Mouse (Mus musculus) megakaryocyte-erythroid progenitor cell, adult 5-6 weeks (primary cell): ENCODE results near the gene Tpi1. TPM values are rescaled to one million over a fixed set of nuclear protein-coding genes. Genes with fewer than 3 reads are reported as not detected.
"Not testable (repeated sequence)": the region's sequence is repeated elsewhere in the genome, so short reads cannot be mapped to it uniquely, and the experiment has no call there.

Experiments used
- ATAC-seq: replicated peaks from 2 replicates; pipeline ENCODE4 v1.8.0; 2016; ENCODE audit warnings: mild to moderate bottlenecking, inconsistent platforms; ENCODE audit not compliant: severe bottlenecking, poor library complexity, low FRiP score, low TSS enrichment
- total RNA-seq, 2 experiments: library from RNA; stranded (forward) in 1 of 2; stranded (reverse) in 1 of 2; fragments of 200-1000, 215-1000 nt in 1 of 2; fragments of >200 nt in 1 of 2; fragmentation: Nextera tagmentation in 1 of 2; gene quantifications; 2 replicates each; pipeline ENCODE4 v1.2.3; 2014 to 2017

The Tpi1 gene
- total RNA-seq, 2 experiments from 2014 or later: 179 to 264 TPM

- not testable (repeated sequence) for ATAC-seq
Observed at GRCm38 (mm10) chr6:124810566-124811402, 3.3 kb downstream of the Tpi1 start.

- no peak for ATAC-seq
Observed at GRCm38 (mm10) chr6:124809775-124810538, 4.1 kb downstream of the Tpi1 start.

- ATAC-seq: peak; percentile 14
Observed at GRCm38 (mm10) chr6:124809052-124809774, 4.9 kb downstream of the Tpi1 start.

- peak; percentile 29 for ATAC-seq
Observed at GRCm38 (mm10) chr6:124808358-124809012, 5.6 kb downstream of the Tpi1 start, which contains the start of gene Spsb2. TSS of gene Spsb2 (plus strand) at chr6:124808661.

GRCm38 (mm10) chr6:124807986-124808357 is 6.1 kb downstream of the Tpi1 start:
- no peak for ATAC-seq

- no peak for ATAC-seq
Observed at GRCm38 (mm10) chr6:124807366-124807765, 6.7 kb downstream of the Tpi1 start.

- ATAC-seq: no peak
Observed at GRCm38 (mm10) chr6:124806446-124807140, 7.5 kb downstream of the Tpi1 start.

- peak; percentile 68 for ATAC-seq
Observed at GRCm38 (mm10) chr6:124805341-124806321, 8.5 kb downstream of the Tpi1 start.

GRCm38 (mm10) chr6:124804341-124804740 is 9.8 kb downstream of the Tpi1 start:
- ATAC-seq: no peak

GRCm38 (mm10) chr6:124803691-124804090 is 10.4 kb downstream of the Tpi1 start:
- not testable (repeated sequence) for ATAC-seq

GRCm38 (mm10) chr6:124803061-124803460 is 11.0 kb downstream of the Tpi1 start:
- ATAC-seq: no peak

GRCm38 (mm10) chr6:124802400-124802799 is 11.7 kb downstream of the Tpi1 start:
- peak; percentile 46 for ATAC-seq

GRCm38 (mm10) chr6:124796200-124796599 is 17.9 kb downstream of the Tpi1 start:
- no peak for ATAC-seq

- ATAC-seq: peak; percentile 34; the same call in 1 of the 2 replicates
Observed at GRCm38 (mm10) chr6:124795781-124796180, 18.3 kb downstream of the Tpi1 start.

- no peak for ATAC-seq
Observed at GRCm38 (mm10) chr6:124791911-124792310, 22.2 kb downstream of the Tpi1 start.

GRCm38 (mm10) chr6:124790121-124790520 is 24.0 kb downstream of the Tpi1 start:
- ATAC-seq: no peak

- ATAC-seq: no peak
Observed at GRCm38 (mm10) chr6:124789519-124789918, 24.6 kb downstream of the Tpi1 start.

GRCm38 (mm10) chr6:124787722-124788121 is 26.4 kb downstream of the Tpi1 start:
- no peak for ATAC-seq
